Mouse (Mus musculus): Measurements from ENCODE around the gene Atxn7l1. TPM values are rescaled to one million over a fixed set of nuclear protein-coding genes. Genes with fewer than 3 reads are reported as not detected.

Gene Atxn7l1
- total RNA-seq, 2 experiments from 2014 or later, result 56.3 to 64.5 TPM

DNA sequence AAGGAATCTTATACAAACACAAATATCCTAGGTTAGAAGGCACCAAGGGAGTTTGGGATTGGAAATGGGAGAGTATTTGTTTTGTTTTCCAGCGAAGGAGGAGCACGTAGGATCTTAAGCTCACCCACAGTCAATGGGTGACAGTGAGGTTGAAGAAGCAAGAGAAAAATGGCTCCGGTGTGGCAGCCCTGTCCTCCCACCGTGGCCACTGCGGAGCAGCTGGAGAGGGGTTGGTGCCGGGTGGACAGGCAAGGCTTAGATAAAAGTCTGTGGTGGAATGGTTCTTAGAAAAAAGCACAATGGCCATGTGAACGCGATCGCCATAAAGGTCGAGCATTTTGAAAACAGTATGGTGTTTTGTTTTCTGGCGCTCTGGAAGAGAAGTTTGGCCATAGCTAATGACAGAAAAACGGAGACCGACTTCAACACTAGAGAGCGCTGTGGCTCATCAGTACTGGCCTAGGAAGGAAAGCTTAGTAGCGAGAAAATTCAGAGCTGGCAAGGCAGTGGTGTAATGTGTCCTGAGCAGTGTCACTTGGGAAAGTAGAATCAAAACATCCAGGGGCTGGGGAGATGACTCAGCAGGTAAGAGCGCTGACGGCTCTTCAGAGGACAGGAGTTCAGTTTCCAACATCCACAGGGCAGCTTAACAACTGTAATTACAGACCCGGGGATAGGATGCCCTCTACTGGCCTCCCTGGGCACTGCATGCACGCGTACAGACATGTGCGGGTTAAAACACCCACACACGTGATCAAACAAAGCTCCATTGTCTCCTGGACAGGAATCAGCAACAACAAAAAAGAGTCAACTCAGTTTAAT lies 232.3 kb downstream of the Atxn7l1 start:
- peak; percentile 61 to 66 for DNase-seq

- DNase-seq, result peak; percentile 53 to 66
Observed at GRCm38 (mm10) chr12:33388842-33389241, 241.3 kb downstream of the Atxn7l1 start.

- no peak for DNase-seq
Observed at GRCm38 (mm10) chr12:33390844-33391560, 243.5 kb downstream of the Atxn7l1 start.

- peak; percentile 63 to 65 for DNase-seq
Observed at GRCm38 (mm10) chr12:33394804-33395623, 247.5 kb downstream of the Atxn7l1 start, which contains the start of gene Efcab10. TSS of gene Efcab10 (plus strand) at chr12:33394854.

- no peak for DNase-seq
Observed at GRCm38 (mm10) chr12:33403265-33403693, 255.8 kb downstream of the Atxn7l1 start.

DNA sequence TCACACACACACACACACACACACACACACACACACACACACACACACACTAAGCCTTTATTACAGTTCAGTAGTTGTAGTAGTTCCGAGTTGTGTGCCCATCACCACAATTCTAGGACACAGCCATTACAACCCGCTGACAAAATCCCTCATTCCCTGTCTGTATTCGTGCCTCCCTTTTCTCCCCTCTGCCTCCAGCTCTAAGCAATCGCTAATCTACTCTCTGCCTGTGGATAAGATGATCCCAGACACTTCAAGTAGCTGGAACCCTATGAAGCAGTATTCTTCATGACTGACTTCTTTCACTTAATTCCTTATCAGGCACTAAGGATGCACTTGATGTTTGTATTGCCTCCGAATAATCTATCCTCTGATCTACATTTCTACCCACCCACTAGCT lies 257.5 kb downstream of the Atxn7l1 start:
- no peak for DNase-seq

GRCm38 (mm10) chr12:33405398-33406026 lies 258.0 kb downstream of the Atxn7l1 start:
- no peak for DNase-seq

GRCm38 (mm10) chr12:33411580-33412151 lies 264.2 kb downstream of the Atxn7l1 start:
- DNase-seq, result no peak

Other genes starting within 250 kb of the Atxn7l1 start
- gene Sypl, start 193.8 kb upstream of the Atxn7l1 start, total RNA-seq (2021), result 10 to 100 TPM; 42.3 to 43.2 TPM
- 1 to 10 TPM in 1 of 2 experiments, under 1 TPM in 1; 0.94 to 1.4 TPM for gene Cdhr3, start 54.8 kb upstream of the Atxn7l1 start, total RNA-seq (2021)
- 1 to 10 TPM; 2.6 to 4.5 TPM for gene Efcab10, start 247.2 kb downstream of the Atxn7l1 start, total RNA-seq (2021)